Mouse (Mus musculus): ENCODE data around the gene Gm7361.

DNA sequence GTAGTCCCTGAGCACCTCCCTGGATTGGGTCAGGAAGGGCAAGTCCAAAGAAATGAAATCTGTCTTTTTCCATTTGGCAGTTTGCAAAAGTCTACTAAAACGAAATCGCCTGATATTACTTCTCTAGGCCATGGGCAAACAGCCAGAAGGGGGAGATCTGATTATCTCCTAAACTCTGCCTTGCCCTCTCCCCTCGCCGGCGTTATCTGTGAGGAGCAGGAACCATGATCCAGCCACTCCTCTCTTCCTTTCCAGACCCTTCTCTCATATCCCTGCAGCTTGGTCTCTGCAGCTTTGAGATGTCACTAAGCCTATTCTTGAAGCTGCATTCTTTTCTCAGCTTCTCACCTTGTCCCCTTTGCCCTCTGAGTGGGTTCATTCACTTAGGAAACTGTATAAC, 22.9 kb downstream of the Gm7361 start:
- no peak for TF ChIP-seq CTCF (conservative IDR thresholded peaks at IDR 0.05; ENCODE audit: insufficient read depth, insufficient read length, low read depth, low read length)
- no peak for TF ChIP-seq POLR2A (IDR thresholded peaks at IDR 0.05; ENCODE audit: low read depth, low read length)
